In the genomic region with DNA sequence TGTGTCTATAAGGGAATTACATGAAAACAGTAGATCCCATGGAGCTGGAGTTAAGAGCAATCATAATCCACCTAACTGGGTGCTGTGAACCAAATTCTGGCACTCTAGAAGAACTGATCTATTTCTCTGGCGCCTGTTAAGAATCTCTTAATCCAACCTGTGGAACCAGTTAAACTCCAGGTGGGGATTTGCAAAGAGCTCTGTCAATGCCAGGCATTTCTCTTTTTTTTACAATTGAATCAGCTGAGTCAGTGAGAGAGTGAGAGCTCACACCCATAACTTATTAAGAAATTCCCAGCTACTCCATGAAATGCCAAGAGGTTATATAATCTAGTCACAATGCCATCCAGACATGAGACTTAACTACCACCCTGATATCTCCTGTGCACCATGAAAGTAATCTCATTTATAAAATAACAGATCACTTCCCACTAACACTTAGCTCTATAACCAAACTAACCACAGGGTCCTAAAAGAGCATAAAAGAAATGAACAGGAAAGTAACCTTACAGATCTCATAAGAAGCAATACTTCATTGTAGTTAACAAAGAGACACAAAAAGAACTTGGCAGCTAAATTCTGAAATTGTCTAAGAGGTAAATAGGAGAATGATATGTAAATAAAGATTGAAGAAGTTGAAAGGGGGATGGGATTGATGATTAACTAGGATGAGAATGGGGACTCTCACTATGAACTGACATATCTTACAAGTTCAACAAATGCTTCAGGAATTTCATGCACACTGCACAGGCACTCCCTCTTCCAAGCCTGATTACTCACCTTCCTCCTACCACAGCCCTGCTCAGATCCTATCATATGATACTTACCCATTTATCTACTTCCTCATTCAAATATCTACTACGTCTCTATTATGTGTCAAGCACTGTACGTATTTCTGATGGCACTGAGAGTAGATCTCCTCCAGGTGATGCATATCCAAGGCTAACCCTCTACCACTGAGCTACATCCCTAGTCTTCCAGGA, we compare ENCODE assay signal across 20 mouse cellular contexts. TPM values are rescaled to one million over a fixed set of nuclear protein-coding genes. Genes with fewer than 3 reads are reported as not detected.
DNase-seq lines count a peak whose midpoint lies in the region; ATAC-seq and TF ChIP-seq lines count a peak whose summit lies in the region.
"Had no signal": no experiment of that assay in that cellular context is flagged by ENCODE, and none has a peak within 500 bp of the region (broad histone marks: within the 10 kb centered on the region; RNA-seq: fewer than 3 reads in every experiment).

No protein-coding gene starts in this region.

- peak; percentile 71 for ATAC-seq in kidney, embryonic 16.5 days (ENCODE audit: low FRiP score, low TSS enrichment)
- peak; percentile 81 to 83 for ATAC-seq in hematopoietic stem cell, adult 5-6 weeks (replicated peaks in 1 of 2; ENCODE audit: insufficient read depth in 1 of 2, low FRiP score in 2 of 2, low TSS enrichment in 1 of 2, low read depth in 1 of 2, poor library complexity in 2 of 2, severe bottlenecking in 2 of 2)
- ATAC-seq in neutrophil, adult 5-6 weeks (ENCODE audit: extremely low read depth, insufficient number of reproducible peaks, low FRiP score, poor library complexity, severe bottlenecking): peak; percentile 46; the same call in 1 of the 2 replicates
- no peak for ATAC-seq in erythroid progenitor cell, adult 5-6 weeks (replicated peaks; ENCODE audit: low FRiP score, poor library complexity, severe bottlenecking)
- ATAC-seq in lung, postnatal 0 days: no peak
- ATAC-seq: CD4-positive, CD25-positive, alpha-beta regulatory T cell, adult 4 months; forebrain, embryonic 16.5 days; midbrain, embryonic 13.5 days had no signal

- no peak for TF ChIP-seq POLR2A in MEL (IDR thresholded peaks at IDR 0.05; ENCODE audit: control insufficient read depth in 1 of 2, insufficient read depth in 1 of 2, low read depth in 1 of 2, low read length in 2 of 2, poor library complexity in 1 of 2)

- TF ChIP-seq EP300 in MEL (IDR thresholded peaks at IDR 0.05; ENCODE audit: low read depth in 1 of 2, low read length in 2 of 2): peak in 1 of 2 experiments; percentile 49; a peak in 1 of 4 replicates
- TF ChIP-seq EP300 in lung, postnatal 0 days (IDR thresholded peaks at IDR 0.05): no peak

- TF ChIP-seq CTCF in MEL (IDR thresholded peaks at IDR 0.05 in 2 of 3, conservative IDR thresholded peaks at IDR 0.05 in 1 of 3; ENCODE audit: control insufficient read depth in 1 of 3, insufficient read depth in 1 of 3, low read depth in 2 of 3, low read length in 3 of 3, poor library complexity in 1 of 3, severe bottlenecking in 1 of 3): no peak
- TF ChIP-seq CTCF in lung, postnatal 0 days (IDR thresholded peaks at IDR 0.05): no peak

- no peaks in the 10 kb centered on the region; the same call in 1 of the 2 replicates for H3K79me2 ChIP-seq in MEL (ENCODE audit: control insufficient read depth, insufficient read depth, low read length, poor library complexity)

- no peak for DNase-seq in kidney, postnatal 36 days
- peak; percentile 40 for DNase-seq in MEL (ENCODE audit: low read depth, low spot score)
- DNase-seq in cerebellum, adult 9-10 months: no peak
- DNase-seq in lung, postnatal 0 days (ENCODE audit: low spot score): no peak
- DNase-seq: adrenal gland, adult 2 months; cerebellum, postnatal 14 days; left cerebral cortex, postnatal 4 days; lung, embryonic 14.5 days; thymus, postnatal 36 days had no signal

- no peak for TF ChIP-seq RAD21 in MEL (IDR thresholded peaks at IDR 0.05; ENCODE audit: low read depth, low read length)

- H3K27ac ChIP-seq in kidney, embryonic 16.5 days (ENCODE audit: low read length): no peak overlapping the region
- H3K27ac ChIP-seq in MEL (ENCODE audit: control insufficient read depth, low read depth, low read length): no peak overlapping the region
- H3K27ac ChIP-seq in lung, postnatal 0 days (ENCODE audit: low read length): no peak overlapping the region
- H3K27ac ChIP-seq: embryonic facial prominence, embryonic 15.5 days; midbrain, embryonic 13.5 days had no signal

- H3K36me3 ChIP-seq in kidney, embryonic 16.5 days (ENCODE audit: insufficient read depth, low read length): 0 out of 2 replicates have a peak, but pooled peaks cover 3% of the 10 kb centered on the region
- peaks cover 0 to 12% of the 10 kb centered on the region in 2 experiments; a peak in 2 of 4 replicates for H3K36me3 ChIP-seq in MEL (ENCODE audit: control insufficient read depth in 1 of 2, insufficient read depth in 2 of 2, low read length in 2 of 2)
- no peaks in the 10 kb centered on the region for H3K36me3 ChIP-seq in lung, postnatal 0 days (ENCODE audit: insufficient read depth, low read length)
- H3K36me3 ChIP-seq: embryonic facial prominence, embryonic 15.5 days had no signal

- H3K27me3 ChIP-seq in kidney, embryonic 16.5 days (ENCODE audit: insufficient read depth, low read length): no peaks in the 10 kb centered on the region
- no peaks in the 10 kb centered on the region for H3K27me3 ChIP-seq in MEL (ENCODE audit: control insufficient read depth in 1 of 2, insufficient read depth in 2 of 2, low read length in 2 of 2)
- no peaks in the 10 kb centered on the region for H3K27me3 ChIP-seq in lung, postnatal 0 days (replicated peaks; ENCODE audit: insufficient read depth, low read length)
- H3K27me3 ChIP-seq: embryonic facial prominence, embryonic 15.5 days; midbrain, embryonic 13.5 days had no signal

- H3K9me3 ChIP-seq in kidney, embryonic 16.5 days (ENCODE audit: low read length): no peaks in the 10 kb centered on the region
- H3K9me3 ChIP-seq in MEL (replicated peaks; ENCODE audit: insufficient read depth, low read length): no peaks in the 10 kb centered on the region
- no peaks in the 10 kb centered on the region for H3K9me3 ChIP-seq in lung, postnatal 0 days (ENCODE audit: low read length)
- H3K9me3 ChIP-seq: embryonic facial prominence, embryonic 15.5 days had no signal

- H3K9ac ChIP-seq in kidney, embryonic 16.5 days (replicated peaks; ENCODE audit: low read length): no peak overlapping the region
- no peak overlapping the region for H3K9ac ChIP-seq in MEL (ENCODE audit: control insufficient read depth, low read depth, low read length, poor library complexity, severe bottlenecking)
- H3K9ac ChIP-seq in lung, postnatal 0 days (replicated peaks; ENCODE audit: low read depth): no peak overlapping the region
- H3K9ac ChIP-seq: embryonic facial prominence, embryonic 15.5 days; lung, embryonic 14.5 days; midbrain, embryonic 13.5 days had no signal

- WGBS in kidney, embryonic 16.5 days: 66% methylated on average over 3 of the region's 3 CpGs
- WGBS in lung, postnatal 0 days: 54% methylated on average over 3 of the region's 3 CpGs

- no peak overlapping the region for H3K4me3 ChIP-seq in kidney, embryonic 16.5 days (ENCODE audit: low read length)
- no peak overlapping the region for H3K4me3 ChIP-seq in MEL (ENCODE audit: control insufficient read depth in 1 of 2, insufficient read depth in 1 of 2, low read depth in 2 of 2, low read length in 2 of 2)
- no peak overlapping the region for H3K4me3 ChIP-seq in lung, postnatal 0 days (ENCODE audit: low read depth, low read length)
- H3K4me3 ChIP-seq: embryonic facial prominence, embryonic 15.5 days; midbrain, embryonic 13.5 days had no signal

- no peak overlapping the region for H3K4me2 ChIP-seq in kidney, embryonic 16.5 days (replicated peaks; ENCODE audit: low read depth, low read length)
- H3K4me2 ChIP-seq in lung, postnatal 0 days (replicated peaks; ENCODE audit: low read depth, low read length): no peak overlapping the region
- H3K4me2 ChIP-seq: embryonic facial prominence, embryonic 15.5 days; lung, embryonic 14.5 days; midbrain, embryonic 13.5 days had no signal

- 0 out of 2 replicates have a peak, but pooled peaks cover 5% of the 10 kb centered on the region for H3K4me1 ChIP-seq in kidney, embryonic 16.5 days (ENCODE audit: insufficient read depth, low read length)
- peaks cover 0 to 15% of the 10 kb centered on the region in 2 experiments; a peak in 3 of 4 replicates for H3K4me1 ChIP-seq in MEL (ENCODE audit: control insufficient read depth in 1 of 2, insufficient read depth in 2 of 2, low read length in 2 of 2)
- no peaks in the 10 kb centered on the region for H3K4me1 ChIP-seq in lung, postnatal 0 days (ENCODE audit: insufficient read depth, low read depth, low read length)
- H3K4me1 ChIP-seq: midbrain, embryonic 13.5 days had no signal

TF ChIP-seq in MEL, 35 proteins besides CTCF, POLR2A, EP300 and RAD21:
- peak; percentile 40; the same call in 1 of the 2 replicates for TF ChIP-seq ETS1 (IDR thresholded peaks at IDR 0.05; ENCODE audit: low read depth, low read length)
- peak; percentile 56 for TF ChIP-seq GATA1 (IDR thresholded peaks at IDR 0.05; ENCODE audit: low read depth, low read length)
- TF ChIP-seq POLR2AphosphoS5 (IDR thresholded peaks at IDR 0.05; ENCODE audit: borderline replicate concordance, low read depth, low read length): no peak
- no peak for TF ChIP-seq ZMIZ1 (IDR thresholded peaks at IDR 0.05; ENCODE audit: low read depth, low read length)

RNA-seq across cellular contexts. Expression of gene Vopp1, which starts 12.9 kb away (rescaled TPM):
- 45.6 and 45.7 TPM in 2 replicates for polyA plus RNA-seq in kidney, embryonic 16.5 days (2015; fragmentation: Nextera tagmentation; extraction: Ambion mirVana)
- total RNA-seq in MEL (2012; rRNA removed): 12.1 and 17.0 TPM in 2 replicates
- 10 to 100 TPM in 1 of 2 experiments, not detected in 1; 14.2 TPM for polyA plus RNA-seq in MEL (2012; ENCODE audit: insufficient read depth in 1 of 2, insufficient read length in 2 of 2, low read depth in 1 of 2, low replicate concordance in 2 of 2, missing spikeins in 1 of 2)
- total RNA-seq in hematopoietic stem cell, adult 5-6 weeks (2017): 26.6 and 39.3 TPM in 2 replicates
- total RNA-seq in neutrophil, adult 5-6 weeks (2017): 15.6 and 19.4 TPM in 2 replicates
- total RNA-seq in erythroid progenitor cell, adult 5-6 weeks (2015; ENCODE audit: low replicate concordance): 256 and 266 TPM in 2 replicates
- 264 and 267 TPM in 2 replicates for total RNA-seq in erythroid progenitor cell, adult 5-6 weeks (2017; ENCODE audit: low replicate concordance)
- 15.9 and 17.6 TPM in 2 replicates for polyA plus RNA-seq in lung, postnatal 0 days (2015; fragmentation: Nextera tagmentation; extraction: Ambion mirVana)

RNA-seq across cellular contexts. Expression of gene Vmn1r21, which starts 38.1 kb away (rescaled TPM):
- polyA plus RNA-seq in kidney, embryonic 16.5 days (2015; fragmentation: Nextera tagmentation; extraction: Ambion mirVana): not detected in 2 replicates
- not detected in 2 replicates for total RNA-seq in MEL (2012; rRNA removed)
- polyA plus RNA-seq in MEL (2012; ENCODE audit: insufficient read depth in 1 of 2, insufficient read length in 2 of 2, low read depth in 1 of 2, low replicate concordance in 2 of 2, missing spikeins in 1 of 2): not detected
- not detected in 2 replicates for total RNA-seq in hematopoietic stem cell, adult 5-6 weeks (2017)
- not detected in 2 replicates for total RNA-seq in neutrophil, adult 5-6 weeks (2017)
- not detected in 2 replicates for total RNA-seq in erythroid progenitor cell, adult 5-6 weeks (2015; ENCODE audit: low replicate concordance)
- total RNA-seq in erythroid progenitor cell, adult 5-6 weeks (2017; ENCODE audit: low replicate concordance): not detected in 2 replicates
- not detected in 2 replicates for polyA plus RNA-seq in lung, postnatal 0 days (2015; fragmentation: Nextera tagmentation; extraction: Ambion mirVana)
- total RNA-seq: adrenal gland, adult 2 months; gastrocnemius, postnatal 4 days; layer of hippocampus, postnatal 10 days; left cerebral cortex, postnatal 4 days had no signal
- polyA plus RNA-seq: adrenal gland, adult 2 months; CD4-positive, CD25-positive, alpha-beta regulatory T cell, adult 4 months; embryonic facial prominence, embryonic 15.5 days; forebrain, embryonic 16.5 days; heart, embryonic 16.5 days; lung, embryonic 14.5 days; midbrain, embryonic 13.5 days had no signal

Comparison
In these comparisons a context has a peak if more than half of its experiments do, and no peak if none do; other contexts are left out.
1. ATAC-seq: peak in kidney, embryonic 16.5 days (single experiment), hematopoietic stem cell, adult 5-6 weeks (2 of 2) and neutrophil, adult 5-6 weeks (single experiment); none in erythroid progenitor cell, adult 5-6 weeks (single experiment) and lung, postnatal 0 days (single experiment).